Mouse (Mus musculus) frontal cortex, postnatal 36 days (tissue): Measurements from ENCODE around the gene Dynlt1b.
"Not testable (repeated sequence)": the region's sequence is repeated elsewhere in the genome, so short reads cannot be mapped to it uniquely, and the experiment has no call there.

Experiments
- DNase-seq, 2 experiments: peaks; one replicate each; pipeline ENCODE4 v3.0.0; 2022; ENCODE audit warnings: low spot score in 2 of 2

The Dynlt1b gene

GRCm38 (mm10) chr17:6429945-6430344 lies at the start of gene Dynlt1b:
Dynlt1b (plus strand) TSS chr17:6430112.
- DNase-seq, result peak; percentile 100

DNA sequence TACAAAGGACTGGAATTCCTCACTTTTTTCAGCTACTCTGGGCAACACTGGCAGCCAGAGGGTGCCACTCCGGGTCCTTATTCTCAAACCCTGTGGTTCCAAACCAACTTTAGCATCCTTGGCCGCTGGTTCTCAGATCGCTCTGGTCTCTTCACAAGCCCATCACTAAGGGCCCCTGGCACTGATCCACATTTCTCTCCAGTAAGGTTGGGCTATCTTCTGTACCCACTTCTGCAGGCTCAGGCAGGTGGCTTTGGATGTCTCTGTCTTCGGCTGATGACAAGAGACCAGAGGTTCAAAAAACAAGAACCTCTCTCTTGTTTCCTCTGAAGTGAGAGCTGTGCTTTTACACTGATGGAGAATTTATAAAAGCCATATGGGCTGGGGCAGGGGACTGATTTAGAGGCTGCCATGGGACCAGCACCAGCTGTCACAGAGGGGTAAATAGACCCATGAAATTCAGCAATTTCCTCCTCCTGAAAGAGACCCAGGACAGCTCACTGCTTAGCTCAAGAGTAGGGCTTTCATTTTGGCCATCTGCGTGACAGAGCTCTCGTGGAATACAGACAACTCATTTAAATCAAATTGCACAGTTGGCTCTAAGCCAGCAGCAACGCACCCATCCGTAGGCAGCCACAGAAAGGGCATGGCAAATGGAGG lies 49.6 kb upstream of the Dynlt1b start:
- not testable (repeated sequence) for DNase-seq

DNA sequence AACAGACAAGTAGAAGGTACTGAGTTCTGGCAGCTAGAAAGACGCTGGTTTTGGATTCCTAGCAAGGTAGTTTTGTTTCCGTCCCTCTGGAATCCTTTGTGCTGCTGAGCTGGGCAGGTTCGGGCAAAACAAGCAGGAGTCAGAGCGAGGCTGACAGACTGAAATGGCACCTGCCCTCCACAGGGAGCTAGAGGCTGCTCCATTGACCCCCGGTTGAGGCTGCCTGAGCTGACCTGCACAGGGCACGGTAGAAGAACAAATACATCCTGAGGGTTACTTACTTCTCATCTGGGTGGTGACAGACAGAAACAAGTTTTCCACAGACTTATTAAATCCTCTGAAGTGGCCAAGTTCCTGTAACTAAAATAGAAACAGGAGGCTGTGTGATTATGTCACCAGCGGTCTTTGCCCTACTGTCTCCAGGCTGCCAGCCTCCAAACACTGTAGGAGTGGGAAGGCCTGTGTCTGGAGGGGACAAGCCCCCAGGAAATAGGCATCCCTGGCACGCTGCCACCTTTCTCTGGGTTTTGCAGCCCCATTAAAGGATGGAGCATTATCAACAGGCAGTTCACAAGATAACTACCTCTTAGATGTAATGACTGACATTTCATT lies 48.7 kb upstream of the Dynlt1b start:
- not testable (repeated sequence) for DNase-seq

- not testable (repeated sequence) for DNase-seq
Measured at GRCm38 (mm10) chr17:6386927-6387326, 43.0 kb upstream of the Dynlt1b start.

- not testable (repeated sequence) for DNase-seq
Measured at GRCm38 (mm10) chr17:6387380-6387911, 42.5 kb upstream of the Dynlt1b start.

DNA sequence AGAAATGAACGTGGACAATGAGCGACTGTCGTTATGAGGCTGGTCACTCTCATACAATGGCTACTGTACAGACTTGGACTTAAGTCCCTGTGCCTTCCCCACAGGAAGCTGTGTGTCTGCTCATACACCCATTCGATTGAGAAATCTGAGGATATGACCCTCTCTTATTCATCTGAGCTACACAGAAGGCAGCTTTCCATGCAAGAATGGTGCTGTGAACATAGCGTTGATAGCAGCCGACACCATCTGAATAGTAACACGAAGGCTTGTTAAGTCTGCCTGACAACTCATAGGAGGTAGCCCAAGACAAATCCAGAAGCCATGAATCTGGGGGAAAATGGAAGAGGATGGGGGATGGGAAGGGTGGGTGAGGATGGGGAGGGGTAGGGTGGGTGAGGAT lies 40.4 kb upstream of the Dynlt1b start:
- not testable (repeated sequence) for DNase-seq

- not testable (repeated sequence) for DNase-seq
Measured at GRCm38 (mm10) chr17:6390731-6391130, 39.2 kb upstream of the Dynlt1b start.

DNA sequence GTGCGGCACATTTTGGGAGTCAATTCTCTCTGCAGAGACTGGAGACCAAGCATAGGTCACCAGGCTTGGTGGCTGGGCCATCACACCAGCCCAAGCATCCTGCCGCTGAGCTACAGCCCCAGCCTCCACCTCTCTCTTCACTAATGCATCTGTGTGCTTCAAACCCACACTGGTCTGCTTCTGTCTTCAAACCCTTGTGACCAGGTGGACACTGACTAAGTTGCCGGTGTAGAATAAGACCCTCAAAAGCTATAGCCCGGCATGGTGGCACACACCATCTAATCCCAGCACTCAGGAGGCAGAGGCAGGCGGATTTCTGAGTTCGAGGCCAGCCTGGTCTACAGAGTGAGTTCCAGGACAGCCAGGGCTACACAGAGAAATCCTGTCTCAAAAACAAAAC lies 38.2 kb upstream of the Dynlt1b start:
- DNase-seq, result not testable (repeated sequence)

DNA sequence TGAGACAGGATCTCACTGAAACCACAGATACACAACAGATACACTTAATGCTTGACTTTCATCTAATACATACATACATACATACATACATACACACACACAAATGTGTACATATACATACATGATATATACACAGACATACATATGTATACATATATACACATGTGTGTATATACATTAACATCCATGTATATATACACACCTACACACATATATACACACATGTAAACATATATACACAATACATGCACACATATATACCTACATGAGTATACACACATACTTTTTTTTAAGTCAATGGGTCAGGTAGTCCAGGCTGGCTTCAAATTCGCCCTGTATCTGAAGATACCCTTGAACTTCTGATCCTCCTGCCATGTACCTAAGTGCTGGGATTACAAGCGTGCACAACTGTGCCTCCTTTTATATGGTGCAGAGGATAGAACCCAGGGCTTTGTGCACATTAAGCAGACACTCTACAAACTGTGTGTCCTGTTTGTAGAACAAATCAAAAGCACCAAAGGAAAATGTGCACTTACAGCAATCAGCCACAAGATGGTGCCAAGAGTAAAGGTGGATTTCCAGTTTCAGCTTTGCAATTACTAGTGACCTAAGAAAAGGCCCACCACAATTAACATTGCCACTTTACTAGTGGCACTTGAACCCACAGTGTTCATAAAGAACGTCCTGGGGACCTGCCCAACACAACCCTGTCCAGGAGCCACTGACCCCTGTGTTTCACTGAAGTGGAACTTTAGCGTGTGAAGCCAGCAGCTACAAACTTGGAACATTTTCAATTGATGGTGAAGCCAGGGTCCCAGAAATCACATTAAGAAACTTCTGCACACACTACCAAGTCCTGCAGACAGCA lies 37.2 kb upstream of the Dynlt1b start:
- not testable (repeated sequence) for DNase-seq

- DNase-seq, result not testable (repeated sequence)
Measured at GRCm38 (mm10) chr17:6398079-6398478, 31.8 kb upstream of the Dynlt1b start.

DNA sequence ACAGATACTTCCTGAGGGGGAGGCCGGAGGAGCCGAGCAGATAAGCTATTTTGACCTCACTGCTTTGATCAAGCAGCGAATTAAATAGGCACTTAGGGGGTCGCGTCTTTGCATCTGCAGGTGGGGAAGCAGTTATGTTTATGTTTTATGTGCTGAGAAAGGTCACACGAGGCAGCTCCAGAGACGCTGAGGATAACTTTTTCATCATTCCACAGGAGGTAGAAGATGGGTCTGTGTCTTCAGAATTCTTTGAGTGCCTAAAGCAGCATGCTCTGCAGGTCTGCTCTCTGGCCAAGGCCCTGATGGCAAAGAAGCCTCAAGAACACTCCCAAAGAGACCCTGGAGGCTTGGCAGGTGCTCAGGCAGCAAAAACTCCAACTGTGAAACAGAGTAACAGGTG lies 31.1 kb upstream of the Dynlt1b start:
- DNase-seq, result not testable (repeated sequence)

- DNase-seq, result peak; percentile 14 to 17
Measured at GRCm38 (mm10) chr17:6399281-6400096, 30.4 kb upstream of the Dynlt1b start.

DNA sequence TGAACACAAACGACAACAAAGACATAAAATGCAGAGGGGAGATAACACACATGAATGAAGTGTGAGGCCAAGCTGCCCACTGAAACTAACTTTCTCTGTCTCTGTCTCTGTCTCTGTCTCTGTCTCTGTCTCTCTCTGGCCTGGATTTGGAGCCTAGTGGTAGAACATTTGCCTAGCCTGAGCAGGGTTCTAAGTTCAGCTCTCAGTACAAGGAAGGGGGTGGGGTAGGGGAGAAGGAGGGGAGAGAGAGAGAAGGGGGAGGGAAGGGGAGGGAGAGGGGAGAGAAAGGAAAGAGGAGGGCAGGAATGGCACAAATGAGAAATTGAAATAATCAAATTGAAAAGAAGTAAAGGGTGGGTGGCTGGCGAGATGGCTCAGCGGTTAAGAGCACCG lies 29.8 kb upstream of the Dynlt1b start:
- not testable (repeated sequence) for DNase-seq

- DNase-seq, result not testable (repeated sequence)
Measured at GRCm38 (mm10) chr17:6404493-6404892, 25.4 kb upstream of the Dynlt1b start.

- DNase-seq, result not testable (repeated sequence)
Measured at GRCm38 (mm10) chr17:6406972-6407371, 22.9 kb upstream of the Dynlt1b start.

GRCm38 (mm10) chr17:6410713-6411213 lies 19.1 kb upstream of the Dynlt1b start:
- DNase-seq, result not testable (repeated sequence)

- DNase-seq, result not testable (repeated sequence)
Measured at GRCm38 (mm10) chr17:6417118-6417517, 12.8 kb upstream of the Dynlt1b start.

- not testable (repeated sequence) for DNase-seq
Measured at GRCm38 (mm10) chr17:6420557-6420956, 9.4 kb upstream of the Dynlt1b start.

DNA sequence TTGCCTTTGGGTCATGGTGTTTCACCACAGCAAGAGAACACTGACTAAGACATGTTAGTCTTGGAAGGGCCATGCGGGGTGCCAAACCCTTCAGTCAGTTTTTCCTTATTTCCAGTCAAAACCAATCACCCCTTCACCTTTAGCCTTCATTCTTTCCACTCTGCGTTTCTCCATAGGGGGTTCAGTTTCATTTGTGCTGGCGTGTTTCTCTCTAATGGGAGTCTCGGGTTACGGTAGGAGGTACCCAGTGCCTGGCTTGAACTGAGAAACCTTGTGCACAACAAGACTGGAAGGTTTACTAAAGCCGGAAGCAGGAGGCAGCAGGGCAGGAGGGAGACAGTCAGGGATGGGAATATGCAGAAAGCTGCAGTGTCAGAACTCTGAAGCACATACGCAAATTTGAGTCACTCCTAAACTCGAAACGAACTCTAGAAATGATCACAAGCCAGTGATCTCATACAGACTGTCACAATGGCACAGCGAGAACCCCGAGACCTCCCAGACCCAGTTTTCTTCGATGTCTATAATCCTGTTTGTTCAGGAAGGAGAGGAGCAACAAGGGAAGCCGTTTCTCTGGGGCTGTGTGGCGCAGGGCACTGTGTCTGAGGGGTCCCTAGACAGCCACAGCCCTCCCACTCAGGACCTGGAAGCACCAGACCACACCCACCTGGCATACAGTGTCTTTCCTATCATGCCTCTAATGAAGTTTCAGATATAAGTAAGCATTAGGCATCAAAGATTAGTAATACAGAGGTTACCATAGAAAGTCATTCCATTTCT lies 8.2 kb upstream of the Dynlt1b start:
- not testable (repeated sequence) for DNase-seq

DNA sequence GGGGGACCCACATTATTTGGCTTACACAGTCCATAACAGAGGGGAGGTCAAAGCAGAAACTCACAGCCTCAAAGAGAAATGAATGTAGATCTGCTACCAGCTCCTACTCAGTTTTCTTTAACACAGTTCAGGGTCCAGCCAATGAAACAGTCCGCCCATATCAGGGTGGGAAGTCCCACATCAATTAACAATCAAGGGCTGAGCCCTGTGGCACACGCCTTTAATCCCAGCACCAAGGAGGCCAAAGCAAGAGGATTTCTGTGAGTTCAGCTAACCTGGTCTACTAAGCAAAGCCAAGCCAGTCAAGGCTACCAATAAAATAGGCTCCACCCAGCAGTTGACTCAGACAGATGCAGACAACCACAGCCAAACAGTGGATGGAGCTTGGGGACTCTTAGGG lies 7.5 kb upstream of the Dynlt1b start:
- DNase-seq, result not testable (repeated sequence)
